Mouse (Mus musculus) lung, adult 2 months (tissue): ENCODE data around the gene Sigmar1.
"Not testable (repeated sequence)": the region's sequence is repeated elsewhere in the genome, so short reads cannot be mapped to it uniquely, and the experiment has no call there.

Experiments used
- CTCF ChIP-seq: fragments of 200-500 bp; IDR thresholded peaks from 2 replicates; pipeline ENCODE4 v1.5.1; 2011; ENCODE audit warnings: mild to moderate bottlenecking, low read length, control low read depth; ENCODE audit not compliant: insufficient read depth
- POLR2A ChIP-seq: fragments of 200-500 bp; IDR thresholded peaks from 2 replicates; pipeline ENCODE4 v1.6.1; 2011; ENCODE audit warnings: low read depth, mild to moderate bottlenecking, control low read depth, low read length, borderline replicate concordance; ENCODE audit errors: extremely low read depth

DNA sequence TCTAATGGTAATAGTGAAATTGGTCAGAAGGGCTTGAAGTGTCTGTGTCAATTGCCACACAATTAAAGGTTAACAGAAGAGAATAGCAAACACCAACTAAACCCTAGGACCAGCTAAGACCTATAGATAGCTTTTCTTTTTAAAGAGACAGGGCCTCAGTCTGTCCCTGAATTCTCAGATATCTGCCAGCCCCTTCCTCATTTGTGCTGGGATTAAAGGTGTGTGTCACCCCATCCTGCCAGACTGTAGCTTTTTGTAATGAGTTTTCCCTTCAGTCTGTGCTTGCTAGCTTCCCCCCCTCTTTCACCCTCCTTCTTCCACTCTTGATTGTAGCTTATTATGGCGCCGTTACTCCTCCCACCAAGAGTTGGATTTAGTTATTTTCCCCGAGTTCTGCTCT, 27.2 kb upstream of the Sigmar1 start:
- not testable (repeated sequence) for TF ChIP-seq POLR2A, CTCF
